Comparison of ENCODE assay signal across 31 mouse cellular contexts in the genomic region with DNA sequence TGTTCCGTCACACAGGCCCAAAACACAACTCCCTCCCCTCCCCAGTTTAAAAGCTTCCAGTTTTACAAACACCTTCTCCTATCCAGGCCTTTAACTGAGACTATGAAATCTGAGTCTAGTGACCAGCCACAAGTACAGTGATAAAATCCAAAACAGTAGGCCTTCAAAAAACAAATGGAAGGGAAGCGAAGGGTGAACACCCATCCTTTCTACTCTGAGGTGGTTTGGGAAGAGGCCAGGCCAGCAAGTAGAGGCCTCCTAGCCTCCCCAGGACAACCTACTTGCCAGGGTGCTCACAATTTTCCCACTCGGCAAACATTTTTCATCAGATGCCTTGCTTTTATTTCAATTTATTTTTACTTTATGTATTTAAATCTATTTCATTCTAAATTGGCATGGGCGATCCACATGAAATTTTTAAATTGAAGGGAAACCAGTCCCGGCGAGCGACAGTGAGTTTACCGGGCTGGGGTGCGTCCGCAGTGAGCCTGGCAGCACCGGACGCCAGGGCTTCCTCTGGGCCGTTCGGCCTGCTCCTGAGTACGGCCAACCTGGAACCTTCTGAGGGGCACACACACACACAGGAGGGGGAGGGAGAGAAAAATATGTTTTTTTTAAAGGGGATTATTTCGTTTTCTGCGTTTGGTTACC. TPM values are rescaled to one million over a fixed set of nuclear protein-coding genes. Genes with fewer than 3 reads are reported as not detected.
DNase-seq lines count a peak whose midpoint lies in the region; ATAC-seq and TF ChIP-seq lines count a peak whose summit lies in the region.
"Had no signal": no experiment of that assay in that cellular context is flagged by ENCODE, and none has a peak within 500 bp of the region (broad histone marks: within the 10 kb centered on the region; RNA-seq: fewer than 3 reads in every experiment).

No protein-coding gene starts in this region.

- DNase-seq in hindbrain, postnatal 0 days (ENCODE audit: low spot score), result no peak
- DNase-seq in kidney, adult 2 months, result peak; percentile 59
- no peak for DNase-seq in kidney, adult 11 months
- DNase-seq in stomach, postnatal 0 days (ENCODE audit: low spot score), result no peak
- DNase-seq: adrenal gland, postnatal 25 days; cerebellum, adult 11 months; cerebellum, adult 9-11 months; gastrocnemius, postnatal 36 days; heart, adult 2 months; thymus, adult 18-20 months; thymus, postnatal 36 days had no signal

- no peak for TF ChIP-seq CTCF in hindbrain, postnatal 0 days (IDR thresholded peaks at IDR 0.05; ENCODE audit: low read depth)
- no peak for TF ChIP-seq CTCF in kidney, adult 2 months (conservative IDR thresholded peaks at IDR 0.05; ENCODE audit: insufficient read depth, insufficient read length, low read depth, low read length)
- no peak for TF ChIP-seq CTCF in stomach, postnatal 0 days (IDR thresholded peaks at IDR 0.05; ENCODE audit: low read depth)

- peaks cover 96% of the 10 kb centered on the region for H3K27me3 ChIP-seq in hindbrain, embryonic 13.5 days
- H3K27me3 ChIP-seq in hindbrain, postnatal 0 days (ENCODE audit: insufficient read depth, low read length), result peaks cover 88% of the 10 kb centered on the region
- no peaks in the 10 kb centered on the region for H3K27me3 ChIP-seq in kidney, adult 2 months (replicated peaks; ENCODE audit: control insufficient read depth, insufficient read depth, low read length)
- H3K27me3 ChIP-seq in stomach, embryonic 14.5 days (ENCODE audit: control insufficient read depth, insufficient read depth, low read length), result peaks cover 38% of the 10 kb centered on the region
- peaks cover 25% of the 10 kb centered on the region for H3K27me3 ChIP-seq in stomach, postnatal 0 days (ENCODE audit: control insufficient read depth, insufficient read depth, low read length)
- H3K27me3 ChIP-seq in stomach, embryonic 15.5 days (replicated peaks), result peaks cover 80% of the 10 kb centered on the region

- no peaks in the 10 kb centered on the region for H3K36me3 ChIP-seq in hindbrain, embryonic 13.5 days
- no peaks in the 10 kb centered on the region for H3K36me3 ChIP-seq in hindbrain, postnatal 0 days (ENCODE audit: insufficient read depth, low read length)
- no peaks in the 10 kb centered on the region for H3K36me3 ChIP-seq in kidney, adult 2 months (ENCODE audit: control insufficient read depth, insufficient read depth, low read length)
- no peaks in the 10 kb centered on the region for H3K36me3 ChIP-seq in stomach, embryonic 14.5 days (ENCODE audit: control insufficient read depth, insufficient read depth, low read length)
- no peaks in the 10 kb centered on the region for H3K36me3 ChIP-seq in stomach, postnatal 0 days (ENCODE audit: control insufficient read depth, insufficient read depth, low read length)
- no peaks in the 10 kb centered on the region for H3K36me3 ChIP-seq in stomach, embryonic 15.5 days
- H3K36me3 ChIP-seq: embryonic facial prominence, embryonic 10.5 days; forebrain, embryonic 10.5 days; limb, embryonic 10.5 days; midbrain, embryonic 15.5 days had no signal

- H3K27ac ChIP-seq in hindbrain, embryonic 13.5 days, result peak overlapping the region; percentile 95
- H3K27ac ChIP-seq in hindbrain, postnatal 0 days, result no peak overlapping the region
- peak overlapping the region; percentile 79 for H3K27ac ChIP-seq in kidney, adult 2 months (ENCODE audit: insufficient read depth, low read depth, low read length)
- peak overlapping the region; percentile 82; the same call in 1 of the 2 replicates for H3K27ac ChIP-seq in stomach, embryonic 14.5 days (ENCODE audit: low read length)
- H3K27ac ChIP-seq in stomach, postnatal 0 days (replicated peaks), result no peak overlapping the region
- peak overlapping the region; percentile 6; the same call in 1 of the 2 replicates for H3K27ac ChIP-seq in stomach, embryonic 15.5 days
- H3K27ac ChIP-seq: embryonic facial prominence, embryonic 10.5 days; forebrain, embryonic 10.5 days; heart, adult 2 months; layer of hippocampus, adult 2 months; macrophage; midbrain, embryonic 15.5 days had no signal

- peak overlapping the region; percentile 57 for H3K4me3 ChIP-seq in hindbrain, embryonic 13.5 days
- H3K4me3 ChIP-seq in hindbrain, postnatal 0 days (ENCODE audit: low read length), result no peak overlapping the region
- H3K4me3 ChIP-seq in kidney, adult 2 months (ENCODE audit: insufficient read depth, low read depth, low read length), result peak overlapping the region; percentile 10; the same call in 1 of the 2 replicates
- no peak overlapping the region for H3K4me3 ChIP-seq in stomach, embryonic 14.5 days (ENCODE audit: low read depth, low read length)
- H3K4me3 ChIP-seq in stomach, postnatal 0 days (ENCODE audit: low read depth, low read length), result no peak overlapping the region
- H3K4me3 ChIP-seq in stomach, embryonic 15.5 days (replicated peaks), result no peak overlapping the region
- H3K4me3 ChIP-seq: embryonic facial prominence, embryonic 10.5 days; forebrain, embryonic 10.5 days; heart, adult 2 months; layer of hippocampus, adult 2 months; midbrain, embryonic 15.5 days; myocyte had no signal

- no peak for ATAC-seq in hindbrain, embryonic 13.5 days (ENCODE audit: low FRiP score)
- no peak for ATAC-seq in hindbrain, postnatal 0 days
- ATAC-seq in stomach, embryonic 14.5 days (ENCODE audit: insufficient number of reproducible peaks, insufficient read depth, low FRiP score, low read depth), result no peak
- ATAC-seq in stomach, postnatal 0 days (ENCODE audit: low FRiP score, low TSS enrichment), result no peak
- ATAC-seq in stomach, embryonic 15.5 days (ENCODE audit: insufficient read depth, low FRiP score, low read depth), result no peak
- ATAC-seq in cerebellum, adult (ENCODE audit: insufficient number of reproducible peaks, low FRiP score, low TSS enrichment), result no peak
- ATAC-seq: CD4-positive, CD25-positive, alpha-beta regulatory T cell, adult 4 months; forebrain, embryonic 16.5 days; inflammation-experienced regulatory T-cells, adult 6 months; midbrain, embryonic 15.5 days had no signal

- no peak for TF ChIP-seq EP300 in stomach, postnatal 0 days (optimal IDR thresholded peaks at IDR 0.05)

- peak overlapping the region; percentile 54 for H3K4me2 ChIP-seq in hindbrain, embryonic 13.5 days
- no peak overlapping the region for H3K4me2 ChIP-seq in hindbrain, postnatal 0 days (ENCODE audit: low read depth, low read length)
- no peak overlapping the region for H3K4me2 ChIP-seq in stomach, embryonic 14.5 days (replicated peaks; ENCODE audit: low read depth, low read length)
- H3K4me2 ChIP-seq in stomach, postnatal 0 days (replicated peaks; ENCODE audit: low read depth), result no peak overlapping the region
- H3K4me2 ChIP-seq in stomach, embryonic 15.5 days, result no peak overlapping the region
- H3K4me2 ChIP-seq: midbrain, embryonic 15.5 days had no signal

- 0 out of 2 replicates have a peak, but pooled peaks cover 3% of the 10 kb centered on the region for H3K4me1 ChIP-seq in hindbrain, embryonic 13.5 days (replicated peaks)
- H3K4me1 ChIP-seq in hindbrain, postnatal 0 days (ENCODE audit: insufficient read depth, low read length), result no peaks in the 10 kb centered on the region
- peaks cover 17% of the 10 kb centered on the region; the same call in 1 of the 2 replicates for H3K4me1 ChIP-seq in kidney, adult 2 months (ENCODE audit: control insufficient read depth, insufficient read depth, low read length)
- peaks cover 8% of the 10 kb centered on the region; the same call in 1 of the 2 replicates for H3K4me1 ChIP-seq in stomach, embryonic 14.5 days (ENCODE audit: control insufficient read depth, insufficient read depth, low read length)
- 0 out of 2 replicates have a peak, but pooled peaks cover 2% of the 10 kb centered on the region for H3K4me1 ChIP-seq in stomach, postnatal 0 days (replicated peaks; ENCODE audit: control insufficient read depth, insufficient read depth)
- peaks cover 6% of the 10 kb centered on the region for H3K4me1 ChIP-seq in stomach, embryonic 15.5 days
- H3K4me1 ChIP-seq: midbrain, embryonic 15.5 days had no signal

- 5% methylated on average over 17 of the region's 17 CpGs for WGBS in hindbrain, embryonic 13.5 days
- 10% methylated on average over 17 of the region's 17 CpGs for WGBS in hindbrain, postnatal 0 days
- 29% methylated on average over 17 of the region's 17 CpGs for WGBS in kidney, adult 2 months
- 26% methylated on average over 17 of the region's 17 CpGs for WGBS in stomach, embryonic 14.5 days
- 27% methylated on average over 17 of the region's 17 CpGs for WGBS in stomach, postnatal 0 days
- 37% methylated on average over 17 of the region's 17 CpGs for WGBS in stomach, embryonic 15.5 days

- H3K9me3 ChIP-seq in hindbrain, embryonic 13.5 days, result no peaks in the 10 kb centered on the region
- H3K9me3 ChIP-seq in hindbrain, postnatal 0 days (ENCODE audit: low read length), result no peaks in the 10 kb centered on the region
- H3K9me3 ChIP-seq in stomach, embryonic 14.5 days (ENCODE audit: control insufficient read depth, low read depth, low read length), result no peaks in the 10 kb centered on the region
- H3K9me3 ChIP-seq in stomach, postnatal 0 days (ENCODE audit: control insufficient read depth, low read length), result no peaks in the 10 kb centered on the region
- no peaks in the 10 kb centered on the region for H3K9me3 ChIP-seq in stomach, embryonic 15.5 days
- H3K9me3 ChIP-seq: embryonic facial prominence, embryonic 10.5 days; forebrain, embryonic 10.5 days; limb, embryonic 10.5 days; midbrain, embryonic 15.5 days had no signal

- peak overlapping the region; percentile 65 for H3K9ac ChIP-seq in hindbrain, embryonic 13.5 days
- H3K9ac ChIP-seq in hindbrain, postnatal 0 days (replicated peaks; ENCODE audit: low read length), result no peak overlapping the region
- no peak overlapping the region for H3K9ac ChIP-seq in stomach, embryonic 14.5 days (replicated peaks; ENCODE audit: low read depth, low read length)
- H3K9ac ChIP-seq in stomach, postnatal 0 days (ENCODE audit: low read length), result no peak overlapping the region
- no peak overlapping the region for H3K9ac ChIP-seq in stomach, embryonic 15.5 days
- H3K9ac ChIP-seq: midbrain, embryonic 15.5 days had no signal

- TF ChIP-seq POLR2A in kidney, adult 2 months (IDR thresholded peaks at IDR 0.05; ENCODE audit: low read depth, low read length), result no peak

RNA-seq across cellular contexts. Expression of gene Hoxb6, which starts 1.4 kb away (rescaled TPM):
- polyA plus RNA-seq in hindbrain, embryonic 13.5 days (2015; fragmentation: Nextera tagmentation; extraction: Ambion mirVana), result 81.9 and 132 TPM in 2 replicates
- 23.2 and 30.2 TPM in 2 replicates for total RNA-seq in hindbrain, postnatal 0 days (2014; rRNA removed)
- 29.0 and 36.3 TPM in 2 replicates for polyA plus RNA-seq in hindbrain, postnatal 0 days (2015; fragmentation: Nextera tagmentation; extraction: Ambion mirVana)
- polyA plus RNA-seq in kidney, adult 2 months (2012; rRNA removed), result 62.7 and 67.9 TPM in 2 replicates
- polyA plus RNA-seq in stomach, embryonic 14.5 days (2014; fragmentation: Nextera tagmentation; extraction: Ambion mirVana), result 12.4 TPM in 2 replicates
- polyA plus RNA-seq in stomach, postnatal 0 days (2015; fragmentation: Nextera tagmentation; extraction: Ambion mirVana), result 6.9 and 7.9 TPM in 2 replicates
- polyA plus RNA-seq in stomach, embryonic 15.5 days (2015; fragmentation: Nextera tagmentation; extraction: Ambion mirVana), result 7.5 and 10.7 TPM in 2 replicates
- total RNA-seq: common myeloid progenitor, adult 5-6 weeks; heart, adult 2 months; heart, postnatal 25 days; layer of hippocampus, adult 2 months; layer of hippocampus, postnatal 25 days; liver, adult 2 months had no signal
- polyA plus RNA-seq: CD4-positive, CD25-positive, alpha-beta regulatory T cell, adult 4 months; embryonic facial prominence, embryonic 10.5 days; forebrain, embryonic 10.5 days; forebrain, embryonic 16.5 days; heart, adult 2 months; heart, embryonic 14.5 days; inflammation-experienced regulatory T-cells, adult 6 months; macrophage; myocyte had no signal

RNA-seq across cellular contexts. Expression of gene Hoxb7, which starts 4.4 kb away (rescaled TPM):
- polyA plus RNA-seq in hindbrain, embryonic 13.5 days (2015; fragmentation: Nextera tagmentation; extraction: Ambion mirVana), result 21.5 and 33.2 TPM in 2 replicates
- 11.0 and 21.7 TPM in 2 replicates for total RNA-seq in hindbrain, postnatal 0 days (2014; rRNA removed)
- polyA plus RNA-seq in hindbrain, postnatal 0 days (2015; fragmentation: Nextera tagmentation; extraction: Ambion mirVana), result 10.1 and 16.8 TPM in 2 replicates
- 15.5 and 16.5 TPM in 2 replicates for polyA plus RNA-seq in kidney, adult 2 months (2012; rRNA removed)
- 8.4 and 14.0 TPM in 2 replicates for polyA plus RNA-seq in stomach, embryonic 14.5 days (2014; fragmentation: Nextera tagmentation; extraction: Ambion mirVana)
- 5.5 and 6.0 TPM in 2 replicates for polyA plus RNA-seq in stomach, postnatal 0 days (2015; fragmentation: Nextera tagmentation; extraction: Ambion mirVana)
- polyA plus RNA-seq in stomach, embryonic 15.5 days (2015; fragmentation: Nextera tagmentation; extraction: Ambion mirVana), result 7.0 and 9.1 TPM in 2 replicates
- total RNA-seq: common myeloid progenitor, adult 5-6 weeks; heart, adult 2 months; heart, postnatal 25 days; layer of hippocampus, adult 2 months; layer of hippocampus, postnatal 25 days had no signal
- polyA plus RNA-seq: CD4-positive, CD25-positive, alpha-beta regulatory T cell, adult 4 months; embryonic facial prominence, embryonic 10.5 days; forebrain, embryonic 10.5 days; forebrain, embryonic 16.5 days; heart, adult 2 months; heart, embryonic 14.5 days; inflammation-experienced regulatory T-cells, adult 6 months; macrophage; midbrain, embryonic 15.5 days had no signal

RNA-seq across cellular contexts. Expression of gene Hoxb8, which starts 9.1 kb away (rescaled TPM):
- polyA plus RNA-seq in hindbrain, embryonic 13.5 days (2015; fragmentation: Nextera tagmentation; extraction: Ambion mirVana), result 19.2 and 27.2 TPM in 2 replicates
- total RNA-seq in hindbrain, postnatal 0 days (2014; rRNA removed), result 28.0 and 66.5 TPM in 2 replicates
- polyA plus RNA-seq in hindbrain, postnatal 0 days (2015; fragmentation: Nextera tagmentation; extraction: Ambion mirVana), result 4.6 and 6.2 TPM in 2 replicates
- 51.7 and 69.9 TPM in 2 replicates for polyA plus RNA-seq in kidney, adult 2 months (2012; rRNA removed)
- 2.3 and 2.7 TPM in 2 replicates for polyA plus RNA-seq in stomach, embryonic 14.5 days (2014; fragmentation: Nextera tagmentation; extraction: Ambion mirVana)
- 0.42 and 0.83 TPM in 2 replicates for polyA plus RNA-seq in stomach, postnatal 0 days (2015; fragmentation: Nextera tagmentation; extraction: Ambion mirVana)
- polyA plus RNA-seq in stomach, embryonic 15.5 days (2015; fragmentation: Nextera tagmentation; extraction: Ambion mirVana), result 1.1 and 1.9 TPM in 2 replicates
- total RNA-seq: common myeloid progenitor, adult 5-6 weeks; heart, adult 2 months; heart, postnatal 25 days; layer of hippocampus, adult 2 months; layer of hippocampus, postnatal 25 days; liver, adult 2 months had no signal
- polyA plus RNA-seq: CD4-positive, CD25-positive, alpha-beta regulatory T cell, adult 4 months; embryonic facial prominence, embryonic 10.5 days; forebrain, embryonic 10.5 days; forebrain, embryonic 16.5 days; heart, adult 2 months; heart, embryonic 14.5 days; inflammation-experienced regulatory T-cells, adult 6 months; liver, embryonic 16.5 days; macrophage; midbrain, embryonic 15.5 days had no signal

RNA-seq across cellular contexts. Expression of gene Hoxb5, which starts 12.3 kb away (rescaled TPM):
- 196 and 216 TPM in 2 replicates for polyA plus RNA-seq in hindbrain, embryonic 13.5 days (2015; fragmentation: Nextera tagmentation; extraction: Ambion mirVana)
- 16.5 and 24.3 TPM in 2 replicates for total RNA-seq in hindbrain, postnatal 0 days (2014; rRNA removed)
- polyA plus RNA-seq in hindbrain, postnatal 0 days (2015; fragmentation: Nextera tagmentation; extraction: Ambion mirVana), result 109 and 113 TPM in 2 replicates
- polyA plus RNA-seq in kidney, adult 2 months (2012; rRNA removed), result 7.7 and 8.4 TPM in 2 replicates
- polyA plus RNA-seq in stomach, embryonic 14.5 days (2014; fragmentation: Nextera tagmentation; extraction: Ambion mirVana), result 21.2 and 23.3 TPM in 2 replicates
- polyA plus RNA-seq in stomach, postnatal 0 days (2015; fragmentation: Nextera tagmentation; extraction: Ambion mirVana), result 7.5 and 8.2 TPM in 2 replicates
- polyA plus RNA-seq in stomach, embryonic 15.5 days (2015; fragmentation: Nextera tagmentation; extraction: Ambion mirVana), result 17.6 and 17.9 TPM in 2 replicates
- total RNA-seq: common myeloid progenitor, adult 5-6 weeks; layer of hippocampus, adult 2 months; layer of hippocampus, postnatal 25 days had no signal
- polyA plus RNA-seq: CD4-positive, CD25-positive, alpha-beta regulatory T cell, adult 4 months; forebrain, embryonic 10.5 days; forebrain, embryonic 16.5 days; inflammation-experienced regulatory T-cells, adult 6 months; macrophage; myocyte had no signal

RNA-seq across cellular contexts. Expression of gene Hoxb9, which starts 19.6 kb away (rescaled TPM):
- 4.8 and 7.2 TPM in 2 replicates for polyA plus RNA-seq in hindbrain, embryonic 13.5 days (2015; fragmentation: Nextera tagmentation; extraction: Ambion mirVana)
- total RNA-seq in hindbrain, postnatal 0 days (2014; rRNA removed), result 0.40 TPM in 1 of 2 replicates, not detected in the other
- 0.13 TPM in 1 of 2 replicates, not detected in the other for polyA plus RNA-seq in hindbrain, postnatal 0 days (2015; fragmentation: Nextera tagmentation; extraction: Ambion mirVana)
- polyA plus RNA-seq in kidney, adult 2 months (2012; rRNA removed), result 27.8 and 29.6 TPM in 2 replicates
- polyA plus RNA-seq in stomach, embryonic 14.5 days (2014; fragmentation: Nextera tagmentation; extraction: Ambion mirVana), result 0.25 TPM in 2 replicates
- 0.05 and 0.06 TPM in 2 replicates for polyA plus RNA-seq in stomach, postnatal 0 days (2015; fragmentation: Nextera tagmentation; extraction: Ambion mirVana)
- 0.13 and 0.35 TPM in 2 replicates for polyA plus RNA-seq in stomach, embryonic 15.5 days (2015; fragmentation: Nextera tagmentation; extraction: Ambion mirVana)
- total RNA-seq: common myeloid progenitor, adult 5-6 weeks; heart, adult 2 months; heart, postnatal 25 days; layer of hippocampus, adult 2 months; layer of hippocampus, postnatal 25 days; liver, adult 2 months had no signal
- polyA plus RNA-seq: embryonic facial prominence, embryonic 10.5 days; forebrain, embryonic 10.5 days; forebrain, embryonic 16.5 days; heart, adult 2 months; heart, embryonic 14.5 days; inflammation-experienced regulatory T-cells, adult 6 months; liver, adult 2 months; liver, embryonic 16.5 days; macrophage; midbrain, embryonic 15.5 days had no signal

Comparison
In these comparisons a context has a peak if more than half of its experiments do, and no peak if none do; other contexts are left out.
1. H3K27ac ChIP-seq: peak in hindbrain, embryonic 13.5 days (single experiment), kidney, adult 2 months (single experiment), stomach, embryonic 14.5 days (single experiment) and stomach, embryonic 15.5 days (single experiment); none in hindbrain, postnatal 0 days (single experiment) and stomach, postnatal 0 days (single experiment).
2. H3K4me3 ChIP-seq: peak in hindbrain, embryonic 13.5 days (single experiment) and kidney, adult 2 months (single experiment); none in hindbrain, postnatal 0 days (single experiment), stomach, embryonic 14.5 days (single experiment), stomach, postnatal 0 days (single experiment) and stomach, embryonic 15.5 days (single experiment).